Mouse (Mus musculus) heart, embryonic 16.5 days (tissue): ENCODE measurements around the gene Hmgb1. TPM values are rescaled to one million over a fixed set of nuclear protein-coding genes. Genes with fewer than 3 reads are reported as not detected.

Experiments
- ATAC-seq: fragments of 200-750 bp; cut with Nextera tagmentation; replicated peaks from 2 replicates; pipeline ENCODE4 v1.8.0; 2017; ENCODE audit warnings: moderate number of reproducible peaks; ENCODE audit not compliant: insufficient read depth, low FRiP score; ENCODE audit errors: extremely low read depth
- H3K27ac ChIP-seq: fragments of 300-500 bp; sonication (generic); 2 replicates; pipeline ENCODE4 v1.5.1; 2014; ENCODE audit warnings: mild to moderate bottlenecking, low read length, control low read depth, moderate library complexity
- H3K27me3 ChIP-seq: fragments of 300-500 bp; sonication (generic); 2 replicates; pipeline ENCODE4 v1.6.1; 2014; ENCODE audit warnings: low read length, mixed read lengths; ENCODE audit not compliant: control insufficient read depth, insufficient read depth
- H3K36me3 ChIP-seq: fragments of 300-500 bp; sonication (generic); 2 replicates; pipeline ENCODE4 v1.6.1; 2014; ENCODE audit not compliant: control insufficient read depth, insufficient read depth
- H3K4me1 ChIP-seq: fragments of 300-500 bp; sonication (generic); 2 replicates; pipeline ENCODE4 v1.6.1; 2014; ENCODE audit warnings: low read length, mixed read lengths; ENCODE audit not compliant: control insufficient read depth, insufficient read depth
- H3K4me2 ChIP-seq: fragments of 300-500 bp; sonication (generic); 2 replicates; pipeline ENCODE4 v1.6.1; 2014; ENCODE audit warnings: low read depth, mild to moderate bottlenecking, control low read depth, low read length
- H3K4me3 ChIP-seq: fragments of 300-500 bp; sonication (generic); 2 replicates; pipeline ENCODE4 v1.5.1; 2014; ENCODE audit warnings: mild to moderate bottlenecking, control low read depth, low read length
- H3K9ac ChIP-seq: fragments of 300-500 bp; sonication (generic); 2 replicates; pipeline ENCODE4 v1.6.1; 2014; ENCODE audit warnings: low read length, control low read depth
- H3K9me3 ChIP-seq: fragments of 300-500 bp; sonication (generic); replicated peaks from 2 replicates; pipeline ENCODE4 v1.6.1; 2016; ENCODE audit warnings: low read length; ENCODE audit not compliant: control insufficient read depth
- WGBS: fragments of 180-500 bp; shearing (Covaris S2); extraction: QIAGEN DNeasy Blood & Tissue Kit; methylation state at CpG from one replicate; pipeline ENCODE4 v1.1.7; 2014; 5-methylcytosine and 5-hydroxymethylcytosine counted together
- polyA plus RNA-seq: library from polyadenylated mRNA; unstranded; fragments of >200 nt; fragmentation: Nextera tagmentation; extraction: Ambion mirVana; gene quantifications from 2 replicates; pipeline ENCODE4 v1.2.1, GENCODE M21; 2015

Gene Hmgb1
- polyA plus RNA-seq: 624 and 757 TPM in 2 replicates

DNA sequence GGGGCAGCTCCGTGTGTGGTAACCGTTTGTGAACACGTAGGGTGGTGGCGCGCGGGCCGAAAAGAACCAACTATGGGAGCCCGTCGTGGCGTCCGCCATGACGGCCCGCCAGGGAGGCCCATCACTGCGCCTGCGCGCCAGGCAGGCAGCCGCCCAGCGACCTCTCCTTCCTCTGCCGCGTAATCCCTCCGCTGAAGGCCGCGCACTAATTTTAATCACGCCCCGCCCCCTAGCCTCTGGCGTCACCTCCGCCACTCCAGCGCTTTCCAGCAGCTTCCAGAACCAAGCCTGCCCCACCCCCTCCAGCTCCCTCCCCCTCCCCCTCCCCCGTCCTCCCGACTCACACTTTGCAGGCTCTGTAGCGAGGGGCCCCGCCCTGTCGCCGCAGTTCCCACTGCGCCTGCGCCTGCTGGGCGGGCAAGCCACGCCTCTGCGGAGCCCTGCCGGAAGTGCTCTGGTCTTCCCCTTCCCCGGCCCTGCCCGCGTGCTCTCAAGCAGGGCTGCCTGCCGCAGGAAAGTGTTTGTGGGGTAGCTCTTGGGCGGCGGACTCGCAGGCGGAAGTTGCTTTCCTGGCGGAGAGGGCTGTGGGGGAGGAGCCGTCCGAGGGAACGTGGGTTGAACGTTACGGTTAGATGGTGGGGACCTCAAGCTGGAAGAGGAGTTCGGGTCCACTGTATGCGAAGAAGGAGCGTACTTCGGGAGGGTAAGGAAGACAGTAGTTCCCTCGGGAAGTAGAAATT is at the start of gene Hmgb1, which contains the start of gene Uspl1:
Gene Hmgb1 (minus strand): TSS at position 386 of the 740 bp plus-strand sequence.
Gene Uspl1 (plus strand): TSS at position 247 of the 740 bp plus-strand sequence.
- peak within 1 kb of the TSS; percentile 84 for H3K4me2 ChIP-seq
- no peaks in the 10 kb centered on the region for H3K27me3 ChIP-seq
- peaks cover 19% of the 10 kb centered on the region for H3K4me1 ChIP-seq
- peak within 1 kb of the TSS; percentile 100 for H3K27ac ChIP-seq
- H3K36me3 ChIP-seq: peaks cover 5% of the 10 kb centered on the region
- peak; percentile 95 for ATAC-seq
- H3K9ac ChIP-seq: peak within 1 kb of the TSS; percentile 93
- no peaks in the 10 kb centered on the region for H3K9me3 ChIP-seq
- under 1% methylated on average over 59 of the region's 59 CpGs for WGBS
- H3K4me3 ChIP-seq: peak within 1 kb of the TSS; percentile 95

DNA sequence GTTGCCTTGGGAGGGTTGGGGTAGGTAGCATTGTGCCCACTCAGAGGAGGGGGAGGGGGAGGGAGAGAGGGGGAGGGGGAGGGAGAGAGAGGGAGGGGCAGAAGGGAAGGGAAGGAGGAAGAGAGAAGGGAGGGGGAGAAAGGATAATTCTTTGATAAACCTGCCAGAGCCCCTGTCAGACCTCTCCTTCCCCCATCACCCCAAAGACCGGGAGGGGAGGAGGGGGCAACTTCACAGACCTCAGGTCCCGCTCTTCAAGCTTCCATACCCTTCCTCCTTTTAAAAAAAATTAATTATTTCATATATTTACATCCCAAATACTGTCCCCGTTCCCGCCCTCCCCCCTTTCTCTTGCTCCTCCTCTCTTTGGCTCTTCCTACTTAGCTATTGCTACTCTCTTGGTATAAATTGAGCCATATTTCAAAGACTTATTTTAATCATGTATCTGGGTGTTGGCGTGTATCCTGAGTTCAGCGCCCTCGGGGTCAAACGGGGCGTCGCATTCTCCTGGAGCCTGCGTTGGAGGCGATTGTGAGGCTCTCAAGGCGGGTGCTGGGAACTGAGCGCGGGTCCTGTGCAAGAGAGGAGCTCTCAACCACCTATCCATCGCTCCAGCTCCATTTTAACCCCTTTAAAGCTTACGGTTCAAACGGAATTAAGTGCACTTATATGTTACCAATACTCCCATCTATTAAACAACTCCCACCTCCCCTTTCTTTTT is 45.5 kb upstream of the Hmgb1 start:
- Histone ChIP-seq H3K4me2 (peak overlapping the region; percentile 67), H3K4me3 (peak overlapping the region; percentile 69), H3K27me3 (no peaks in the 10 kb centered on the region), H3K4me1 (peaks cover 2% of the 10 kb centered on the region; the same call in 1 of the 2 replicates), H3K9me3 (no peaks in the 10 kb centered on the region; the same call in 1 of the 2 replicates), H3K9ac (peak overlapping the region; percentile 80), H3K36me3 (no peaks in the 10 kb centered on the region), H3K27ac (peak overlapping the region; percentile 98)
- WGBS: 74% methylated on average over 18 of the region's 18 CpGs
- no peak for ATAC-seq

DNA sequence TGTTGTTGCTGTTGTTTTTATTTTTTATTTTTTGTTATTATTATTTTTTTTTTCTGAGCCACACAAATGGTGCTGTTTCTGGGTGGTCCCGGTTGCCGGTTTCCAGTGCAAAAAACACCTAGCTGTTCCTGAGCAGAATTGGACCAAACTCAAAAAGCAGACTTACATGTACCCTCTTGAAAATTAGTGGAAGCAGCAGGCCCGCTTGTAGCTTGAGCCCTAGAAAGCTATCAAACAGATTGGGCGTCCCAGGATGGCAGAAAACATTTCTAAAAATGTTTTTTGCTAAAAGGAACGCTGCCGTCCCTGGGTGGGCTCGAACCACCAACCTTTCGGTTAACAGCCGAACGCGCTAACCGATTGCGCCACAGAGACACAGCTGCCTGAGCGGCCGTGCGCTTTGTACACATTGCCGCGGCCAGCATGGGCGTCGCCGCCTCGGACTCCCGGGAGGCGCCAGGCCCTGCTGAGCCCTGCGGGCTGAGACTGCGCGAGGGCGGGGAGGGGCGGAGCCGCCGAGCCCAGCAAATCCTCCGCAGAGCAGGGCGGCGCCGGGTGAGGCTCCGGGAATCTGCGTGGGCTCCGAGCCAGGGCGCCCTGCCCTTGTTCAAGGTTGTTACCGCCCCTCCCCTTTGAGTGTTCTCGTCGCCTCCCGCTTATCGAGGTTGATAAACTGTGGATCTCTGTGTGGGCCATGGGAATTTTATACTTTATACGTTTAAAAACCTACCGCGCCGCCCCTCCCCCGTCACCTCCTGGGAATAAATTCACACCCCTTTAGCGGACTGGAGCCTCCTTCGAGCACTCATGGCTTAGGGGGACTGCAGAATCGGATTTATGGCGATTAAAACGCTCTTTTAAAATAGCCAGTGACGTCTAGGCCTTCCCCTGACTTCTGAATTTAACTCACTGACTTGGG is 44.7 kb upstream of the Hmgb1 start:
- H3K4me3 ChIP-seq: peak overlapping the region; percentile 69
- no peaks in the 10 kb centered on the region; the same call in 1 of the 2 replicates for H3K9me3 ChIP-seq
- H3K27me3 ChIP-seq: no peaks in the 10 kb centered on the region
- peak overlapping the region; percentile 67 for H3K4me2 ChIP-seq
- H3K4me1 ChIP-seq: peaks cover 2% of the 10 kb centered on the region; the same call in 1 of the 2 replicates
- H3K27ac ChIP-seq: peak overlapping the region; percentile 98
- peak; percentile 100 for ATAC-seq
- peak overlapping the region; percentile 80 for H3K9ac ChIP-seq
- WGBS: 2% methylated on average over 54 of the region's 55 CpGs
- H3K36me3 ChIP-seq: no peaks in the 10 kb centered on the region

DNA sequence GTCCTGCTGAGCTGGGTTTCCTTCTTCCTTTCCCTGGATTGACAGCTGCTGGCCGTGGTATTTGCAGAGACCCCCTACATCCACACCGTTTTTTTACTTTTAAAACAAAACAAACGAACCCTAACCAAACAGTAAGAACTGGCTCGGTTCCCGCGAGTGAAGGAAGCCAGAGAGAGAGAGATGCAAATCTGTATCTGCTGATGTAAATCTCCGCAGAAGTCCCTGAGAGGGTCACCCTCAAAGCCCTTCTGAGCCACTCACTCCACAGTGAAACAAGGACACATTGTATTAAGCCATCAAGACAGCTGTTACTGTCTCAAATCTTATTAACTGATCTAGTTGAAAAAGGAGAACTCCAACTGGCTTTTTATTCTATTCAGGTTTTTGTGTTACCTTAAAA is 40.4 kb upstream of the Hmgb1 start:
- no peak for ATAC-seq
- H3K27ac ChIP-seq: no peak overlapping the region
- WGBS: 18% methylated on average over 7 of the region's 7 CpGs
- no peak overlapping the region for H3K4me2 ChIP-seq
- peaks cover 1% of the 10 kb centered on the region; the same call in 1 of the 2 replicates for H3K4me1 ChIP-seq
- no peaks in the 10 kb centered on the region for H3K36me3 ChIP-seq
- H3K27me3 ChIP-seq: no peaks in the 10 kb centered on the region
- H3K9me3 ChIP-seq: no peaks in the 10 kb centered on the region
- no peak overlapping the region for H3K4me3 ChIP-seq
- H3K9ac ChIP-seq: no peak overlapping the region

DNA sequence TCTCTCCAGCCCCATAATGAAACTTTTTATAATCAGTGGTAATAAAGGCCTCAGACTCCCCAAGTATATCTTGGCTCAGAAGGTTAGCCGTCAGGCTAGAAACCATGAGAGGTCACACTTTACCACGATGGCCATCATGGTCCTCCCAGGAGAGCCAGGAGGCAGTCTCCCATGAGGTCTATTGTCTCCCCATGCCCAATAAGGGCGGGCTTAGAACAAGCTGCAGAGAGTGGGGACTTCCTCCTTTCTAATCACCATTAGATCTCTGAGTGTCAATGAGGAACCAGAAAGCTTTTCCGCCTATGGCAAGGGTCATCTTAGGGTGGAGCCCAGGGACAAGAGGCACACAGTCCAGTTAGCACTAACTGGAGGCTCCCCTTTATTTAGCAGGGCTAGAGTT is 37.1 kb upstream of the Hmgb1 start:
- WGBS: 83% methylated on average over 4 of the region's 4 CpGs
- H3K4me1 ChIP-seq: no peaks in the 10 kb centered on the region
- no peak overlapping the region for H3K4me2 ChIP-seq
- no peak overlapping the region for H3K4me3 ChIP-seq
- no peak overlapping the region for H3K9ac ChIP-seq
- ATAC-seq: no peak
- no peak overlapping the region for H3K27ac ChIP-seq
- H3K27me3 ChIP-seq: no peaks in the 10 kb centered on the region
- no peaks in the 10 kb centered on the region for H3K9me3 ChIP-seq
- H3K36me3 ChIP-seq: no peaks in the 10 kb centered on the region; the same call in 1 of the 2 replicates

DNA sequence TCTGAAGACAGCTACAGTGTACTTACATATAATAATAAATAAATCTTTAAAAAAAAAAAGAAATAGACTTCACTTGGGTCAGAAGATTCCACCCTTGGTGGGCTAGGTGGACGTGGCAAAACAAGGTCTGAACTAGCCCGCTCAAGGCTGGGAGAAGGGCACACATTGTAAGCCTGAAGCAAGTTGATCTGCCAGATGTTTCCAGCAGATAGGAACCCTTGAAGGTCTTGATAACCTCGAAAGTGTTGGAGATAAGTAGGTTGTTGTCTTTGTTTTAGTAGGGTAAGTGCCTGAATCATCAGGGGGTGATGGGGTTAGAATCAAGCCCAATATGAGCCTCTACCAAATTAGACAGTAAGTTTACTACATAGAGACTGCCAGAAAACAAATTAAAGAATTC is 35.2 kb upstream of the Hmgb1 start:
- 47% methylated on average over 3 of the region's 3 CpGs for WGBS
- H3K4me1 ChIP-seq: no peaks in the 10 kb centered on the region
- H3K4me2 ChIP-seq: no peak overlapping the region
- H3K9me3 ChIP-seq: no peaks in the 10 kb centered on the region
- no peak overlapping the region for H3K4me3 ChIP-seq
- H3K27me3 ChIP-seq: no peaks in the 10 kb centered on the region
- H3K27ac ChIP-seq: no peak overlapping the region
- no peak for ATAC-seq
- peaks cover 13% of the 10 kb centered on the region for H3K36me3 ChIP-seq
- no peak overlapping the region for H3K9ac ChIP-seq

DNA sequence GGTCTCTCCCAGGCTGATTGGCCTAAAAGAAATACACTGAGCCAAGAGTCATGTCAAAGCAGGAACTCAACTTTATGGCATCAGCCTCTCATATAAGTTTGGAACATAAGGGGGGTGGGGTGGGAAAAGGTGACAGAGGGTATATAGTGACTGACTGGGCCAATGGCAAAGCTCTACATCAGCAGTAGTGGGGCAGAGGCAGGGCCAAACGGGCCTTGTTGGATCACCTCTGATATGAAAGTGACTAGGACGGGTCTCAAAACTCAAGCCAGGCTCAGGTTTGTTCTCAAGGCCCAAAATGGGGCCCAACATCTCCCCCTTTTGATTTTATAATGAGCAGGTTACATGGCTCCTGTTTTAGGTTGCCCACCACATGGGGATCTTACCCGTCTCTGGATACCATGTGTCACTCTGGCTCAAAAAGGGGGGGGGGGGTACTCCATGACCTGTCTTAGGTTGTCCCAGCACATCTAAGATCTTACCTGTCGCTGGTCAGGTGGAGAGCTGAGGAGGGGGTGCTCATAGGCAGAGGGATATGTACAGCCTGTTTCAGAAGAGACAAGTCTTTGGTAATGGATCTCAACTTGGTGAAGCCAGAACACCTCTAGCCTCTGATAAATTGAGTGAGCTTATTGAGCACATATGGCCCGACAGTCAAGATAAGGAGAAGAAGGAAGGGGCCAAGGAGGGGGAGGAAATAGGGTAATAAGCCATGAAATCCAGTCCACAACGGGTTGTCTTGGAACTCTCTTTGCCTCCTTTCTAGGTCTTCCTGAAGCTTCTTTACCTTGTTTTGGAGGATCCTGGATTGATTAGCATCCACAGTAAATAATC is 33.5 kb upstream of the Hmgb1 start:
- no peak overlapping the region for H3K4me2 ChIP-seq
- H3K36me3 ChIP-seq: peaks cover 31% of the 10 kb centered on the region
- no peak overlapping the region for H3K9ac ChIP-seq
- WGBS: 65% methylated on average over 6 of the region's 6 CpGs
- H3K4me1 ChIP-seq: no peaks in the 10 kb centered on the region
- H3K27ac ChIP-seq: no peak overlapping the region
- H3K27me3 ChIP-seq: no peaks in the 10 kb centered on the region
- H3K9me3 ChIP-seq: no peaks in the 10 kb centered on the region
- no peak overlapping the region for H3K4me3 ChIP-seq
- ATAC-seq: no peak

DNA sequence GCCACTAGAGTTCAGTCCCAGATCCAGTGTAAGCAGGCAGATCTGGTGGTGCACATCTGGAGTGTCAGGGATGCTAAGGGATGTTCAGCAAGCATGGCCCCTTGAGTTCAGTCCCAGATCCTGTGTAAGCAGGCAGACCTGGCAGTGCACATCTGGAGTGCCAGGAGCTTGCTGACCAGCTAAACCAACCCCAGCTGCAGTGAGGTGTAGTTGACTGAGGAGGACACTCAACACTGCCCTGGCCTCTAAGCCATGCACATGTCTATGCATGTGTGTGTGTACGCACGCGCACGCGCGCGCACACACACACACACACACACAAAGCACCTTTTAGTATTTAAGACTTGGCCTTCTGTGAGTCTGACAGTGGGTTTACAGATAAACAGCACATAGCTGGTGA is 31.3 kb upstream of the Hmgb1 start:
- no peak overlapping the region for H3K27ac ChIP-seq
- no peaks in the 10 kb centered on the region for H3K27me3 ChIP-seq
- H3K4me3 ChIP-seq: no peak overlapping the region
- peaks cover 42% of the 10 kb centered on the region for H3K36me3 ChIP-seq
- no peak for ATAC-seq
- no peak overlapping the region for H3K9ac ChIP-seq
- 98% methylated on average over 7 of the region's 7 CpGs for WGBS
- no peaks in the 10 kb centered on the region for H3K4me1 ChIP-seq
- H3K4me2 ChIP-seq: no peak overlapping the region
- H3K9me3 ChIP-seq: no peaks in the 10 kb centered on the region
